Mouse (Mus musculus): Measurements from ENCODE around the gene Tcap. TPM values are rescaled to one million over a fixed set of nuclear protein-coding genes. Genes with fewer than 3 reads are reported as not detected.
A peak's percentile ranks its signal among the peaks of the same experiment; 100 is the strongest.

Gene Tcap
- polyA plus RNA-seq, 1 experiment = not detected

DNA sequence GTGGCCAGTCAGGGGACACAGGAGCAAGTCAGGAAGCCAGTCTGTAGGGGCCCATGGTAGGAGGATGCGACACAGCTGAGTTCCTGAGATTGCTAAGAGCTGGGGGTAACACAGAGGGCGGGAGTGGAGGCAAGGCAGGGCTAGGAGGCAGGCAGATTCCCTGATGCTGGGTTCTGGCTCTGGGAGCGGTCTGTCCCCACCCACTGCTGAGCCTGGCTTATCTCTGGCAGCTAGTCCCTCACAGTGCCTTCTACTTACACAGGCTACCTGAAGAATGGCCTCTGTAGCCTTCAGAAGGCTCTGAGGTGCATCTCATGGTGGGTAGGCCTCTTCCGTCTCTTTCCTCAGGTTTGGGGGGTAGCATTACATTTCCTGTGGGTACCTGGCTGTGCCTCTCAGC, 9.0 kb downstream of the Tcap start:
- Histone ChIP-seq H3K36me3 (ENCODE audit: control insufficient read depth) (peaks cover 4% of the 10 kb centered on the region), H3K9me3 (ENCODE audit: control insufficient read depth, low read length) (no peaks in the 10 kb centered on the region), H3K4me3 (replicated peaks) (peak overlapping the region; percentile 43), H3K4me1 (ENCODE audit: control insufficient read depth) (peaks cover 56% of the 10 kb centered on the region), H3K27me3 (ENCODE audit: control insufficient read depth) (peaks cover 9% of the 10 kb centered on the region)
- TF ChIP-seq GATA1 (IDR thresholded peaks at IDR 0.05; ENCODE audit: low read length) = peak; percentile 68
- TF ChIP-seq TAL1 (IDR thresholded peaks at IDR 0.05; ENCODE audit: low read length) = no peak

- Histone ChIP-seq H3K9me3 (ENCODE audit: control insufficient read depth, low read length) (no peaks in the 10 kb centered on the region), H3K4me3 (replicated peaks) (peak overlapping the region; percentile 43), H3K36me3 (ENCODE audit: control insufficient read depth) (peaks cover 7% of the 10 kb centered on the region), H3K4me1 (ENCODE audit: control insufficient read depth) (peaks cover 56% of the 10 kb centered on the region), H3K27me3 (ENCODE audit: control insufficient read depth) (peaks cover 2% of the 10 kb centered on the region)
- TF ChIP-seq GATA1 (IDR thresholded peaks at IDR 0.05; ENCODE audit: low read length) = no peak
These were observed 9.7 kb downstream of the Tcap start for GRCm38 (mm10) chr11:98393317-98393716.

DNA sequence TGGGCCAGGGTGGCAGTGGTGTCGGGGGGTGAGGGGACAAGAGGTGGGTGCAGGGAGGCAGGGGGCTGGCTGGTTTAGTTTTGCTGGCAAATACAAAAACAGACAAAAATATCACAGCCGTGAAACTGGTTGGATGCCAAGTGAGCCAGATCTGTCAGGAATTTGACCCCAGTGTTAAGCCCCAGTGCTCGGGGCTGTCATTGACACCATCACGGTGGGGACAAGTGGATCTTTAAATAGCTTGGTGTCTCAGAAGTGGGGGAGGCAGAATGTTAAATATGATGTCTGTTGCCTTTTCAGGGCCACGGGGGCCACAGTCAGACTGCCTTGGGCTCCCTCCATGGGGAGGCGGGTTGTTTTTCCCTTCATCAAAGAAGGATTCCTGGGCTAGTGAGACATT, 10.7 kb downstream of the Tcap start:
- peaks cover 59% of the 10 kb centered on the region for H3K4me1 ChIP-seq (ENCODE audit: control insufficient read depth)
- TF ChIP-seq GATA1 (IDR thresholded peaks at IDR 0.05; ENCODE audit: low read length) = no peak
- no peak for TF ChIP-seq TAL1 (IDR thresholded peaks at IDR 0.05; ENCODE audit: low read length)
- H3K9me3 ChIP-seq (ENCODE audit: control insufficient read depth, low read length) = no peaks in the 10 kb centered on the region
- H3K36me3 ChIP-seq (ENCODE audit: control insufficient read depth) = peaks cover 7% of the 10 kb centered on the region
- no peaks in the 10 kb centered on the region for H3K27me3 ChIP-seq (ENCODE audit: control insufficient read depth)
- H3K4me3 ChIP-seq (replicated peaks) = no peak overlapping the region

DNA sequence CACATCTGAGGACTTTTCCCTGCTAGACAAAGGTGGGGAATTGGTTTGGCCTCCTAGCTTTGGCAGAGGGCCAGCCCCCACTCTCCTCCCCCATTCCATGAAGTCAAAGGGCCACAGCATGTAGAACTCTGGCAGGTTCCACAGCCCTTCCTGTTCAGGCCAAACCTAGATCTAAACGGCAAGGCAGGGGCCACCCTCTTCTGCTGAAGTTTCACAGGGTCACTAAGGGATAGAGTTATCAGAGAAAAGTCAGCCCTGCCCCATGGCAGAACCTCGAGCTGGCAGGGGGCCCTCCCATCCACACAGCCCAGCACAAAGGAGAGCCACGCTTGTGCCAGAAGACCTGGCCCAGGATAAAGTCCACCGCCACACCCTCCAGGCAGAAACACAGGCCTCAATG, 11.4 kb downstream of the Tcap start:
- Histone ChIP-seq H3K4me3 (replicated peaks) (no peak overlapping the region), H3K27me3 (ENCODE audit: control insufficient read depth) (no peaks in the 10 kb centered on the region), H3K36me3 (ENCODE audit: control insufficient read depth) (peaks cover 7% of the 10 kb centered on the region), H3K9me3 (ENCODE audit: control insufficient read depth, low read length) (no peaks in the 10 kb centered on the region), H3K4me1 (ENCODE audit: control insufficient read depth) (peaks cover 66% of the 10 kb centered on the region)
- no peak for TF ChIP-seq TAL1 (IDR thresholded peaks at IDR 0.05; ENCODE audit: low read length)
- no peak for TF ChIP-seq GATA1 (IDR thresholded peaks at IDR 0.05; ENCODE audit: low read length)

GRCm38 (mm10) chr11:98397946-98398345, 14.3 kb downstream of the Tcap start:
- peaks cover 7% of the 10 kb centered on the region for H3K36me3 ChIP-seq (ENCODE audit: control insufficient read depth)
- peaks cover 56% of the 10 kb centered on the region for H3K4me1 ChIP-seq (ENCODE audit: control insufficient read depth)
- H3K9me3 ChIP-seq (ENCODE audit: control insufficient read depth, low read length) = no peaks in the 10 kb centered on the region
- peaks cover 4% of the 10 kb centered on the region; the same call in 1 of the 2 replicates for H3K27me3 ChIP-seq (ENCODE audit: control insufficient read depth)
- TF ChIP-seq GATA1 (IDR thresholded peaks at IDR 0.05; ENCODE audit: low read length) = no peak
- no peak for TF ChIP-seq TAL1 (IDR thresholded peaks at IDR 0.05; ENCODE audit: low read length)
- H3K4me3 ChIP-seq (replicated peaks) = no peak overlapping the region

DNA sequence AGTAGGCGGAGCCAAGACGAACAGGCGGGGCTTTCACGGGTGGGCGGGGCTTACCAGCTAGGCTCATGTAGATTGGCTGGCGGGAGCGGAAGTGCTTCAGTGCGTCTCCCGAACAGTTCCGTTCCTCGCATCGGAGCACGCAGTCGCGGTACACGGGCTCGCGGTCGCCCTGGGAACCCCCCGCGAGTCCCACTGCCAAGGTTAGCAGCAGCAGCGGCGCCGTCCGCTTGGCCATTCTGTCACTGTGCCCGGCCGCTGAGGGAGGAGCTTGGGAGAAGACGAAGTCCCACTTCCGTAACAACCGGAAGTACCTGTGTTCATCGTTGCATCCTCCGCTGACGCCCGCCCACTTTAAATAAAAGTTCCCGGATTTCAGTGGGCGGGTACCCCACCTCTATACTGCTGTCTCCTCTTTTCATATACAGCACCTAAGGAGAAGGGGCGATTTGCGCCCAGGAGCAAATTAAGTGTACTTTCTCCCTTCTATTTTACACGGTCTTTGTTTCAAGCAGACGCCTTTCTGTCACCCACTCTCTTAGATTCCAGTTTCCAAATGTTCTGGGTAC, 16.6 kb downstream of the Tcap start, which contains the start of gene Pgap3:
Gene Pgap3, minus strand, starts transcription at position 330 of the 566 bp plus-strand sequence.
- TF ChIP-seq TAL1 (IDR thresholded peaks at IDR 0.05; ENCODE audit: low read length) = no peak
- no peak for TF ChIP-seq GATA1 (IDR thresholded peaks at IDR 0.05; ENCODE audit: low read length)
- H3K27me3 ChIP-seq (ENCODE audit: control insufficient read depth) = peaks cover 18% of the 10 kb centered on the region
- peak within 1 kb of the TSS; percentile 78 for H3K4me3 ChIP-seq (replicated peaks)
- no peaks in the 10 kb centered on the region for H3K9me3 ChIP-seq (ENCODE audit: control insufficient read depth, low read length)
- H3K4me1 ChIP-seq (ENCODE audit: control insufficient read depth) = peaks cover 33% of the 10 kb centered on the region
- peaks cover 7% of the 10 kb centered on the region for H3K36me3 ChIP-seq (ENCODE audit: control insufficient read depth)

GRCm38 (mm10) chr11:98400816-98401215, 17.2 kb downstream of the Tcap start:
- TF ChIP-seq TAL1 (IDR thresholded peaks at IDR 0.05; ENCODE audit: low read length) (no peak), GATA1 (IDR thresholded peaks at IDR 0.05; ENCODE audit: low read length) (no peak)
- H3K9me3 ChIP-seq (ENCODE audit: control insufficient read depth, low read length) = no peaks in the 10 kb centered on the region
- H3K4me1 ChIP-seq (ENCODE audit: control insufficient read depth) = peaks cover 31% of the 10 kb centered on the region
- H3K4me3 ChIP-seq (replicated peaks) = peak overlapping the region; percentile 78
- peaks cover 18% of the 10 kb centered on the region for H3K27me3 ChIP-seq (ENCODE audit: control insufficient read depth)
- H3K36me3 ChIP-seq (ENCODE audit: control insufficient read depth) = peaks cover 7% of the 10 kb centered on the region

GRCm38 (mm10) chr11:98406621-98407020, 23.0 kb downstream of the Tcap start:
- no peak for TF ChIP-seq TAL1 (IDR thresholded peaks at IDR 0.05; ENCODE audit: low read length)
- TF ChIP-seq GATA1 (IDR thresholded peaks at IDR 0.05; ENCODE audit: low read length) = no peak
- H3K9me3 ChIP-seq (ENCODE audit: control insufficient read depth, low read length) = no peaks in the 10 kb centered on the region
- no peaks in the 10 kb centered on the region for H3K4me1 ChIP-seq (ENCODE audit: control insufficient read depth)
- peaks cover 50% of the 10 kb centered on the region for H3K27me3 ChIP-seq (ENCODE audit: control insufficient read depth)
- H3K4me3 ChIP-seq (replicated peaks) = no peak overlapping the region
- H3K36me3 ChIP-seq (ENCODE audit: control insufficient read depth) = no peaks in the 10 kb centered on the region

- Histone ChIP-seq H3K36me3 (ENCODE audit: control insufficient read depth) (no peaks in the 10 kb centered on the region), H3K4me1 (ENCODE audit: control insufficient read depth) (no peaks in the 10 kb centered on the region), H3K4me3 (replicated peaks) (no peak overlapping the region), H3K9me3 (ENCODE audit: control insufficient read depth, low read length) (no peaks in the 10 kb centered on the region), H3K27me3 (ENCODE audit: control insufficient read depth) (peaks cover 62% of the 10 kb centered on the region)
- no peak for TF ChIP-seq TAL1 (IDR thresholded peaks at IDR 0.05; ENCODE audit: low read length)
- TF ChIP-seq GATA1 (IDR thresholded peaks at IDR 0.05; ENCODE audit: low read length) = no peak
These were observed 25.3 kb downstream of the Tcap start for GRCm38 (mm10) chr11:98408872-98409271.

- Histone ChIP-seq H3K4me3 (replicated peaks) (no peak overlapping the region), H3K27me3 (ENCODE audit: control insufficient read depth) (peaks cover 66% of the 10 kb centered on the region), H3K36me3 (ENCODE audit: control insufficient read depth) (no peaks in the 10 kb centered on the region), H3K9me3 (ENCODE audit: control insufficient read depth, low read length) (no peaks in the 10 kb centered on the region), H3K4me1 (ENCODE audit: control insufficient read depth) (no peaks in the 10 kb centered on the region)
- TF ChIP-seq GATA1 (IDR thresholded peaks at IDR 0.05; ENCODE audit: low read length) (no peak), TAL1 (IDR thresholded peaks at IDR 0.05; ENCODE audit: low read length) (no peak)
These were observed 25.8 kb downstream of the Tcap start for GRCm38 (mm10) chr11:98409341-98409822.
